Mouse (Mus musculus) ES-E14 (cell line): Measurements from ENCODE around the gene Slc9a3. TPM values are rescaled to one million over a fixed set of nuclear protein-coding genes. Genes with fewer than 3 reads are reported as not detected.

Experiments used
- DNase-seq: peaks from one replicate; pipeline ENCODE4 v3.0.0-alpha.2; 2013; ENCODE audit warnings: low read depth, low spot score
- H3K27ac ChIP-seq: 2 replicates; pipeline ENCODE4 v1.5.1; 2012; ENCODE audit warnings: low read depth, mild to moderate bottlenecking, low read length, moderate library complexity, mixed read lengths; ENCODE audit not compliant: poor library complexity, insufficient read depth, severe bottlenecking
- H3K36me3 ChIP-seq: 2 replicates; pipeline ENCODE4 v1.6.1; 2012; ENCODE audit warnings: mild to moderate bottlenecking, low read length, moderate library complexity, mixed read lengths; ENCODE audit not compliant: control insufficient read depth, poor library complexity, insufficient read depth, severe bottlenecking
- H3K4me1 ChIP-seq, 2 experiments: fragments of 150-350 bp in 1 of 2; sonication (generic) in 1 of 2; 2 replicates each; pipeline ENCODE4 v1.6.1; 2012; ENCODE audit warnings: low read length in 2 of 2, mild to moderate bottlenecking in 1 of 2, mixed read lengths in 1 of 2; ENCODE audit not compliant: control insufficient read depth in 2 of 2, insufficient read depth in 2 of 2, poor library complexity in 1 of 2
- H3K4me3 ChIP-seq, 2 experiments: fragments of 150-350 bp in 1 of 2; sonication (generic) in 1 of 2; 2 replicates each; pipeline ENCODE4 v1.5.1; 2012; ENCODE audit warnings: low read length in 2 of 2, low read depth in 1 of 2, mild to moderate bottlenecking in 1 of 2, mixed read lengths in 1 of 2; ENCODE audit not compliant: insufficient read depth in 1 of 2, poor library complexity in 1 of 2, severe bottlenecking in 1 of 2
- H3K9ac ChIP-seq: 2 replicates; pipeline ENCODE4 v1.6.1; 2012; ENCODE audit warnings: low read depth, mild to moderate bottlenecking, low read length, mixed read lengths; ENCODE audit not compliant: poor library complexity, insufficient read depth, severe bottlenecking
- H3K9me3 ChIP-seq: fragments of 150-350 bp; sonication (generic); 2 replicates; pipeline ENCODE4 v1.6.1; 2012; ENCODE audit warnings: low read depth, mild to moderate bottlenecking, low read length; ENCODE audit not compliant: control insufficient read depth, insufficient read depth
- CHD2 ChIP-seq: IDR thresholded peaks from 2 replicates; pipeline ENCODE4 v1.6.1; 2014; ENCODE audit warnings: mild to moderate bottlenecking, low read depth, low read length, inconsistent platforms
- HCFC1 ChIP-seq: IDR thresholded peaks from 2 replicates; pipeline ENCODE4 v1.6.1; 2012; ENCODE audit warnings: low read length, inconsistent platforms, borderline replicate concordance; ENCODE audit not compliant: insufficient read depth
- MAFK ChIP-seq: IDR thresholded peaks from 2 replicates; pipeline ENCODE4 v1.6.1; 2014; ENCODE audit warnings: mild to moderate bottlenecking, low read depth, low read length, inconsistent platforms; ENCODE audit not compliant: insufficient read depth
- ZC3H11A ChIP-seq: IDR thresholded peaks from 2 replicates; pipeline ENCODE4 v1.6.1; 2012; ENCODE audit warnings: low read depth, mild to moderate bottlenecking, inconsistent platforms, low read length, borderline replicate concordance
- ZNF384 ChIP-seq: IDR thresholded peaks from 2 replicates; pipeline ENCODE4 v1.6.1; 2012; ENCODE audit warnings: low read depth, low read length, inconsistent platforms
- in situ Hi-C, 2 experiments: fragments of 600-800 bp; cut with MboI; formaldehyde crosslinking; loops; one replicate each; pipeline ENCODE4 v1.15.1; 2025; ENCODE audit warnings: low sequenced_read_pairs in 2 of 2, inconsistent platforms in 1 of 2; ENCODE audit not compliant: unreplicated experiment in 2 of 2
- total RNA-seq: library from RNA; depleted of rRNA; stranded (reverse); fragments of 300-350 nt; gene quantifications from 2 replicates; pipeline ENCODE4 v1.2.3, GENCODE M21; 2012

Slc9a3 gene
- total RNA-seq, 1 experiment = not detected

DNA sequence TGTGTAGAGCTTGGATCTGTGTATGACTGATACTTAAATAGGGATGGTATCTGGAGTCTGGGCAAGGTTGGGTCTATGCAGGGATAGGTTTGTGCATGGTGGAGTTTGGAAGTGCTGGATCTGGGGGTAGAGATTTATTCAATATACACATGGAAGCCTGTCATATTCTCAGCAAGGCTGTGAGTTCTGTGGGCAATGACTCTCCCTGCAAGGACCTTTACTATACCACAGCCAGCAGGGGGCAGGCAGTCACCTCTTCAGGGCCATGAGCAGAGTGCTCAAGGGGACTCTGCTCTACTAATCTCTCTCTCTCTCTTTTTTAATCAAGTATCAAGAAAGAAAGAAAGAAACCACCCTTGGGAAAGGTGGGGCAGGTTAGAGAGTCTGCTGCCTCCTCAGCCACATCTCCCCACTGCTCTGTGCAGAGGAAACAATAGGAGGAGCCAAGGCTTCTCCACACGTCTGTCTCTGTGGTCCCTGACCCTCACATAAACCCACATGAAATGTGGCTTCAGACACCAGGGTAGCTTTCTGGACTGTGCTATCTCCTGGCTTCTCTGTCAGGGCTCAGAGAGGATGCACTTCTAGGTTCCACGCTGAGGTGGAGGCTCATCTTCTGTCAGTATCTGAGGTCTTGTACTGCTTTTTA is 24.4 kb upstream of the Slc9a3 start:
- in situ Hi-C loops = no loop called here
- Histone ChIP-seq H3K9me3 (no peaks in the 10 kb centered on the region), H3K4me3 (no peak overlapping the region), H3K9ac (no peak overlapping the region), H3K36me3 (no peaks in the 10 kb centered on the region), H3K4me1 (no peaks in the 10 kb centered on the region), H3K27ac (no peak overlapping the region)
- no peak for DNase-seq
- peak; percentile 43; the same call in 1 of the 2 replicates for TF ChIP-seq ZC3H11A
- TF ChIP-seq ZNF384 = no peak

DNA sequence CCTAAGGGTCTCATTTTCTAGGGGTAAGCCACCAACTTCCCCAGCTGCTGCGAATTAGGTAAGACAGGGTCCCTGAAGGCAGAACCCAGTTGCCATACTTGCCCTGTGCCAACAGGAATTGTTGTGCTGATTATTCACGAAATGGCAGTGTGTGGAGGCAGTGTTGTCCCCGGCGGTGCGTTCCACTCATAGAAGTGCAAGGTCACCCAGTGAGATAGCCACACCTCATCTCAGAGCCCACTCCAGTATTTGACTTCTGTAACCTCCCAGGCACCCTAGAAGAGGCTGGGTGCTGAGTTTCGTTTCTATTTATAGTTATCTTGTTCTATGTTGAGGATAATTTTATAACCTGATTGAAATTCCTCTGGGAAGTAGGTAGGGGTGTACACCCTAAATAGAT is 22.3 kb upstream of the Slc9a3 start:
- Histone ChIP-seq H3K4me1 (no peaks in the 10 kb centered on the region), H3K36me3 (no peaks in the 10 kb centered on the region), H3K9ac (no peak overlapping the region), H3K9me3 (no peaks in the 10 kb centered on the region), H3K4me3 (no peak overlapping the region), H3K27ac (no peak overlapping the region)
- TF ChIP-seq ZC3H11A (no peak), MAFK (no peak)
- in situ Hi-C loops = no loop called here
- no peak for DNase-seq

DNA sequence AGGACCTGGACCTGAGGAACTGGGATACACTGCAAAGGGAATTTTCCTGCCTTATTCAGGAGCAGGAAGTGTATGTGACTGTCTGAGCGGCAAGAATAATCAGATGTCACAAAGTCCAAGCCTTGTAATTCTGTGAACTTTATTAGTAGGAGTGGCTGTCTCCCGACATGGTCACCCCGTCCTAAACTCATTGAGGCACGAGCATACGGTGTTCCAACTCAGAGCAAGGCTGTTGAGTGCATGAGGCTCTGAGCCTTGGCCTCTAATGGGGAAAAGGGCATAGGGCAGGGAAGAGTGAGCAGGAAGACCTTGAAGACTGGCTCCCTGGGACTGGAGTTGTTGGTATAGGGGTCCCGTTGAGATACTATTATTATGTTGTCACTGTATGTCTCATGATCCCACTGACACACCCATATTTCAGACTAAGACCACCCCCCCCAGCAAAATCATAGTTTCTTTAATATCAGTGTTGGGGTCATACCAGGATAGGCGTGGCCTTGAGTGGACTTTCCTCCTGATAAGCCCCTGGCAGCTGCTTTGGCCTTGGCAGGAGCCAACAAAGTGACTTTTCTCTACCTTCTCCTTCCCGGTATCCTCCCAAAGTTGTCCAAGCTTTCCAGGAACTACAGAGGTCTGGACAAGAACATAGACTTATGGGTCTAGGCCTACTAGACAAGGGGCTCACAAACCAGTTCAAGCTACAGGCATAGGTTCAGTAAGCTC is 19.0 kb upstream of the Slc9a3 start:
- no peak for DNase-seq
- Histone ChIP-seq H3K4me3 (no peak overlapping the region), H3K27ac (no peak overlapping the region), H3K4me1 (no peaks in the 10 kb centered on the region), H3K9ac (no peak overlapping the region), H3K9me3 (no peaks in the 10 kb centered on the region), H3K36me3 (no peaks in the 10 kb centered on the region)
- in situ Hi-C loops = no loop called here
- TF ChIP-seq ZNF384 (no peak), HCFC1 (no peak), CHD2 (no peak), ZC3H11A (no peak), MAFK (no peak)

DNA sequence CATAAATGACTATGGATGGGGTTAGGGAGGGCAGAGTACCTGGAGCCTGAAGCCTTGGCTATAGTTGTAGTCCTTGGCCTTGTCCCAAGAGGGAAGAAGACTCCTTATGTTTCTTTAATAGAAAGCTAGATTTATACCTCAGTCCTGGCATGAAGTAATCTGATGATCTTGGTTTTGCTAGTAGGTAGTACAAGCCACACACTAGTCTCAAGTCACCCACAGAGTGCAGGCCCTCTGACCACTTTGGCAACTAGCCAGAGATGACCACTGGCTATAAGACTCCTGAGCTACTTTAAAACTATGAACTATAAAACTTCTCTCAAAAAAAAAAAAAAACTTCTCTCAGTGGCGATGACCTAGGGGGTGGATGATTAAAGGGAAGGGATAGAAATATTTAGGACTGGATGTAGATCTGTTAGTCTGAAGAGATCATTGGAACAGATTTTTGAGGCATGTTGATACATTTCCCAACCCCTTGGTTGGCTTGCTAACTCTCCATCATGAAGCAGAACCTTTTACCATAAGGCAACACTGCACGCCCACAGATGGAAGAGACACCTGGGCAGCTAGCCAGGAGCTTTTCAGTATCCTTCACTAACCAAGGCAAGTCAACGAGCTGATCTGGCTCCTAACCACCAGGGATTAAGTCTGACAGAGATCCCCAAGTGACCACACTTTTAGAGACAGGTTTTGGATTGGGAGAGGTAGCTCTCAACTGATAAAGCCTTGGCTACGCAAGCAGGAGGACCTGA is 18.2 kb upstream of the Slc9a3 start:
- TF ChIP-seq HCFC1 (no peak), MAFK (no peak), ZC3H11A (no peak)
- in situ Hi-C loops = no loop called here
- Histone ChIP-seq H3K9me3 (no peaks in the 10 kb centered on the region), H3K27ac (no peak overlapping the region), H3K9ac (no peak overlapping the region), H3K4me1 (no peaks in the 10 kb centered on the region), H3K36me3 (no peaks in the 10 kb centered on the region), H3K4me3 (no peak overlapping the region)
- no peak for DNase-seq
